Mouse (Mus musculus) NIH3T3 (cell line): ENCODE results near the gene Nedd9.

Source experiments
- DNase-seq: peaks from one replicate; pipeline ENCODE4 v3.0.0-alpha.2; 2012; ENCODE audit warnings: low read depth

The Nedd9 gene

DNA sequence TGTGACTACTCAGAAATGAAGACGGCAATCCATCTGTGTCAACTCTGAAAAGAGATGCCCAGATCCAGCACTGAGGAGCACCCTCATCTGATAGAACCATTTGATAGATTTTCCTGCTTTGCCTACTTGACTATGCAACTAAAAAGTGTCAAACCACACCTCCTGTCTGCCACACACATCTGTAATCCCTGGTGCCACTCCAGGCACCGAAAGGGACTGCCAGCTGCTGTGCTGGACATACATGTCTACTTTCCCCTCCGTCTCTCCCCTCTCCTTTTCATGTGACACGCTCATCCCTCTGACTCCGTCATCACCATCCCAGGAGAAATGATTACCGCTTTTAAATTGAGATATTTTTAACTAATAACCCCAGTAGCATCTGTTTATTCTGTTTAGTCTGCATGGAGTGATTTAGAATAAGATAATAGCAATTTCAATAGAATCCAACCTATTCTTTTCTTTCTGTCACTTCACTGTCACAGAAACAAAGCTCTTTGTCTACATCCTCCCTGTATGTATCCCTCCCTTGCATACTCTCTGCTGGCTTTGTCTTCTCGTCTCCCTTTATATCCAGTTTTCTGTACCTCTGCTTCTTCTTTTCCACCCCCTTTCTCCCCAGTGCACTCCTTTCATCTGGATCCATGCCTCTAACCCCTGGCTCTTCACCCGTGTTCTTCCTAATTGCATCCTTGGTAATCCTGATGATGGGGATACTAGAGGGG is 5.0 kb upstream of the Nedd9 start:
- DNase-seq: no peak

- no peak for DNase-seq
Measured at GRCm38 (mm10) chr13:41491522-41491921, 4.4 kb upstream of the Nedd9 start.

DNA sequence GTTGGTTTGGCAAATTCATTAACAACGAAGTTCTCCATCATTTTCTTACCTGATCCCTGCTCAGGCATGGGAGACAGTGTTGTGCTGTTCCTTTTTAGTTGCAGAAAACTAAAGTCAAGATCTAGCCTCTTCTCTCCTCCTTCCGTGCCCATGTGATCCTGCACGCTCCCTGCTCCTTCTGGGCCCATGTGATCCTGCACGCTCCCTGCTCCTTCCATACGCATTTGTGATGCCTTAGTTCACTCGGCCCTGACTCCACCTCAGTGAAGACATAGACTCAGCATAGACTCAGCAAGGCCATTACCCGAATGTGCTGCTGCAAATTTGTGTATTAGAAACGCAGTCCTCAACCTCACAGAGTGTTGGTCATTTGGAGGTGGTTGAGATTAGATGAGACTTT is 3.1 kb upstream of the Nedd9 start:
- no peak for DNase-seq

DNA sequence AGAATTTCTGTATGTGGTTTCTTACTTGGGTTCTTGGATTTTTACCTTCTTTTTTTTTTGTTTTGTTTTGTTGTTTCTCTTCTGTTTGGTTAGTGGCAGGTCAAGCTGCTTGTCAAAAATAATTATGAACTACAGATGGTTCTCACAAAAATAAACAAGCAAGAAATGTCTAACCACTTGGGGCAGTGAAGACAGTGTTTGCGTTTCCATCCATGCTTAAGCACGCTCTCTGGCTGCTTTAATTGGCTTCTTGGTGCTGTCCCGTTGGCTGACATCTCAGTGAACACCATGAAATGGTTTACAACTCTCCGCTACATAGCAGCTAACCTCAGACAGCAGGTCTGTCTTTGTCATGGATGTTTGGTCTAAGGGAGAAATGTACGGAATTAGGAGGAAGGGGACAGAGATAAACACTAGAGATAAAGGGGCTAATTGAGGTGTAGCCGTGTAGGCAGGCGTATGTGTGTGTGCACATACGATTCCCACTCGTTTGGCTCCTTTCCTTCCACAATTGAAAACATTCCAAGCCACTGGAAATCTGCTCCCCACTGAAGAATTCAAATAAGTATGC is 2.6 kb upstream of the Nedd9 start:
- DNase-seq: no peak

DNA sequence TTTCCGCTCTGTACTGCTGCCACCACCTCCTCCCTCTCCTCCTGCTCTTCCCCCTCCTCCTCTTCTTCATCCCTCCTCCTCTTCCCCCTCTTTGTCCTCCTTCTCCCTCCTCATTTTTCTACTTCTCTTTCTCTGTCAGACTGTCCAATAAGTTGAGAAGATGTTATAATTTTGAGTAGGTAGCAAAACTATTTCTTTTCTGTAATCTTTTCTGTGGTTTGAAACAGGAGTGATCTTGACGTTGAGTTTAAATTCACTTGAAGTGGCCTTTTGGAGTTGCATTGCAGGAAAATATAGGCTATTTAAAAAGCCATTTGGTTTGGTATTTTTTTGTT is 214 bp upstream of the Nedd9 start:
- no peak for DNase-seq

GRCm38 (mm10) chr13:41483966-41484365 is 3.2 kb downstream of the Nedd9 start:
- no peak for DNase-seq

GRCm38 (mm10) chr13:41482408-41483011 is 4.7 kb downstream of the Nedd9 start:
- no peak for DNase-seq

GRCm38 (mm10) chr13:41479737-41480435 is 7.3 kb downstream of the Nedd9 start:
- DNase-seq: no peak

- no peak for DNase-seq
Measured at GRCm38 (mm10) chr13:41476216-41476615, 10.9 kb downstream of the Nedd9 start.

DNA sequence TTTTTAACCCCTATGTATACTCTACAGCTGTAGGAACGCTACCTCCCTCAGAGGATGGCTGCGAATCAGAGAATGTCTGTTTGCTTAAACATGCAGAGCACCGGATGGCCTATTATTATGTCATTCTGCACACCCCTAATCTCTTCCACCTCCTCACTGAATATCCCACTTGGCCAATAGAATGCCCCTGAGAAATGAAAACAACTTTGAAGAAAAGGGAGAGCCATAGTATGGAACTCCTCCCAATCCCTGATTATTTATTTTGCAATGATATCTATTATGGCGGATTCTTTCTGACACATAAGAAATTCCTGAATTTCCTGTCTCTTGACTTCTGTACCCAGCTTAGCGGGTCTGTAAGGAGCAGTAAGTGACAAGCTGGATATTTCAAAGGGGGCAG is 12.8 kb downstream of the Nedd9 start:
- no peak for DNase-seq

DNA sequence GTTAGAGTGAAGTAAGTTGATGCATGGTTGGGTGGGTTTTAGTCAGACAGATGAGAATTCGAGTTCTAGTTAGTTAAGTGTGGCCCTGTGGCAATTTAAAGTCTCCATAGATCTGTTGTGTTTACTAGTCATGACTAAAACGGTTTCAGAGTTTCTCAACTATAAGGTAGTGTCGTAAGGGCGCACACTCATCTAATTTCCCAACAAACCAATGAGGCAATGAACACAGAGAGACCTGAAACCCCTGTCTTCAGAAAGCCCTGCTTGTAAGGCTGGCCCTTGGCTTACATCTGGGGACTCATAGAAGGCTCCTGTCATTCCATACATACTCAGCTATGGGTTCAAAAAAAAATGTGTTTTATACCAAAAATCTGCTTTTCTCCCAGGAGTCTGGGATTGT is 13.7 kb downstream of the Nedd9 start:
- DNase-seq: peak; percentile 56

GRCm38 (mm10) chr13:41472878-41473424 is 14.2 kb downstream of the Nedd9 start:
- DNase-seq: peak; percentile 76

GRCm38 (mm10) chr13:41468277-41468676 is 18.9 kb downstream of the Nedd9 start:
- no peak for DNase-seq

DNA sequence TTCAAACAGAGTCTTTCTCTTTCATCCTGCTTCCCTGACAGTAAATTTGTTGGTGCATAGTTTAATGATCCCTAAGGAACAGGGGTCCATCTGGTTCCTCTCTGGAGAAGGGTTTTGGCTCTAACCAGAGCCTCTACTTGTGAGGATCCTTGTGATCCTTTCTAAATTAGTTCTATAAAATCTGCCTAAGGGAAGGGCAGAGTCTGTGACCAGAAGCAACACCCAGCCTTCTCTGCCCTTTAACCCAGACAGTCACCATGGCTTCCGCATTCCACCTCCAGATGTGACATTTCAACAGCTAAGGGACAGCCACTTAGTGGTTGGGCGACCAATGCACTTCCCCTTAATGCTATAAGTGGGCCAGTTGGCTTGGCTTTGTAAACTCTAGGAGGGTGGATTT is 20.1 kb downstream of the Nedd9 start:
- no peak for DNase-seq

DNA sequence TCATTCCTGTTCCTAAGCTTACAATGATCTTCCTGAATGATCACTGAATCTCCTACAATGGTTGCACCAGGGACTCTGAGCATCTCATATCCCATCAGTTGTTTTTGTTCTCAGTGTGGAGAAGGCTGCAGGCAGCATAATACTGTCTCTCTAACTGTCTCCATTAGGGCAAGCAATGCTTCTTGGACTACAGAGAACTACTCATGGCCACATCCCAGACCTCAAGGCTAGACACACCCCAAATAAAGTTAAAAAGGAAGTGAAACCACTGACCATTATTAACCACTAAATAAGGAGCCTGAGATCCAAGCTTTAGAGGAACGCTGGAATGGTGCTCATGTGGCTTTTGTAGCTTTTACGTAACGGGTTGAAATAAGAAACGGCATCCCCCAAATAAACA is 20.5 kb downstream of the Nedd9 start:
- no peak for DNase-seq

DNA sequence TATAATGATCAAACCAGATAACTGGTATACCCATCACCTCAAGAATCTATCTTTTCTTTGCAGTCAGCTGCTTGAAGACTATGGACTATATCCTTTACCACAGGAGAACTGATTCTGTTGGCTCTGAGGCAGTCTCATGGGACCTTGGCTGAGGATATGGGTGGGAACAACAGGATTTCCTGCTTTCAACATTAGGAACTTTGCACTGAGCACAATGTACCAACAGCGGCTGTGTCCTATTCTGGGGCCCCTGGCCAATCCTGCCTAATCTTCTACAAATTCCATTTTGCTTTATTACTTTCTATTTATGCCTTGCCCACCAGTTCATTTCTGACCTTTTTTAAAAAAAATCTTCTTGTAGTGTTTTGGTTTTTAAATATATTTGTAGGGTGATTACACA is 21.0 kb downstream of the Nedd9 start:
- DNase-seq: no peak

DNA sequence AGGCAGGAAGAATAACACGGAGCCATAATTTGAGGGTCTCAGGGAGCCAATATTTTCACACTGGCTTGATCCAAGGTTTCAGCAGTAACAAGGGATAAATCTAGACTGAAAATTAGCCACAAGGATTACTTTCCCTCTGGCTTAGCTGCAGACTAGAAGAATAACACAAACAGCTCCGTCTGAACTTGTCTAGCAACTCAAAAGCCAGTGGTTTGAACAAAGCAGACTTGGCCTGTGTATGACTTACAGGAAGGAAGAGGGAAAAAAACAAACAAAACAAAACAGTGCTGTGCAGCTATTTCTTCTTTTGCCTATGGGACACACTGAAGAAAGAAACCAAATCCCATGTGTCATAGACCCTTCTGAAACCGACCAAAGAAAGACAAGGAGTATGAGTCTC is 25.7 kb downstream of the Nedd9 start:
- DNase-seq: no peak

- DNase-seq: peak; percentile 56
Measured at GRCm38 (mm10) chr13:41459683-41460286, 27.4 kb downstream of the Nedd9 start.

- no peak for DNase-seq
Measured at GRCm38 (mm10) chr13:41458709-41459108, 28.5 kb downstream of the Nedd9 start.

GRCm38 (mm10) chr13:41457798-41458390 is 29.3 kb downstream of the Nedd9 start:
- no peak for DNase-seq

DNA sequence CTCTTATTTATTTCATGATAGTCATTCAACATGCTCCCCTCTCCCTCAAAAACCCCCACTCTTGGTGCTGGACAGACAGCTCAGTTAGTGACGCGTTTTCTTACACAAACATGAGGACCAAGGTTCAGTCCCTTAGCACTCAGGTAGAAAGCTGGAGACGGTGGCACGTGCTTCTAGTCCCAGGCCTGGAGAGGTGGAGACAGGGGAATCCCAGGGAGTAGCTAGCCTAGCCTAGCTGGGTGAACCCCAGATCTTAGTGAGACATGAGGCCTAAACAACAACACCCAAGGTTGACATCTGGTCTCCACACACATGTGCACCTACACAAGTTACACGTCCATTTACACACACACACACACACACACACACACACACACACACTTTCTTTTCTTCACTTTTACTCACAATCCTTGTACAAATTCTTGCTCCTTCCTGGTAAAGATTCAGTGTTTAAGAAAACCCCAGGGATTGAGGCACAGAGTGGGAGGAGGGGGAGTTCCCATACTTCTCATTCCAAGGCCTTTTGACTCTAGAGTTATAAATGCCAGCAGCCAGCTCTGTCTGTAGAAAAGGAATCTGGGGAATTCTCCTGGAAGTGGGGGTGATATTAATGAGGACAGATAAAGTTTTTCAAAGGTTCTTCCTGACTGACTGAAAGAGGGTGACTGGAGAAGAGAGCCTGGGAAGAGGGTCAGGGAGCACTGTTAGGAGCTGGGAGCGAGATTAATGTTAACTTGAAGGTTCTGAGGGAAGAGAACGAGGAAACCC is 29.9 kb downstream of the Nedd9 start:
- peak; percentile 61 for DNase-seq
